Mouse (Mus musculus) CH12.LX (cell line): ENCODE data around the gene Exoc2. TPM values are rescaled to one million over a fixed set of nuclear protein-coding genes. Genes with fewer than 3 reads are reported as not detected.

Experiments
- DNase-seq: peaks from one replicate; pipeline ENCODE4 v3.0.0-alpha.2; 2013; ENCODE audit errors: extremely low read depth
- H3K27ac ChIP-seq: 2 replicates; pipeline ENCODE4 v1.5.1; 2012; ENCODE audit warnings: low read depth, mild to moderate bottlenecking, control low read depth, moderate library complexity; ENCODE audit not compliant: insufficient read depth
- H3K27me3 ChIP-seq: replicated peaks from 2 replicates; pipeline ENCODE3; 2012; ENCODE audit warnings: inconsistent platforms
- H3K36me3 ChIP-seq, 2 experiments: replicated peaks in 1 of 2; 2 replicates each; pipeline versions ENCODE3 to v1.6.1; 2012; ENCODE audit warnings: inconsistent platforms in 1 of 2, low read length in 1 of 2, mild to moderate bottlenecking in 1 of 2, mixed read lengths in 1 of 2, moderate library complexity in 1 of 2; ENCODE audit not compliant: control insufficient read depth in 1 of 2, insufficient read depth in 1 of 2
- H3K4me1 ChIP-seq, 2 experiments: 2 replicates each; pipeline ENCODE4 v1.6.1; 2012; ENCODE audit warnings: inconsistent platforms in 1 of 2, moderate library complexity in 1 of 2; ENCODE audit not compliant: insufficient read depth in 2 of 2, control insufficient read depth in 1 of 2
- H3K4me2 ChIP-seq: 2 replicates; pipeline ENCODE4 v1.6.1; 2012; ENCODE audit warnings: low read depth, mild to moderate bottlenecking, control low read depth; ENCODE audit not compliant: poor library complexity, insufficient read depth, severe bottlenecking
- H3K4me3 ChIP-seq, 3 experiments: fragments of 150-350 bp in 1 of 3; sonication (generic) in 1 of 3; replicated peaks in 1 of 3; 2 replicates each; pipeline versions ENCODE3 to v1.5.1; 2011 to 2012; ENCODE audit warnings: low read depth in 2 of 3, low read length in 2 of 3, mild to moderate bottlenecking in 2 of 3, moderate library complexity in 2 of 3, control low read depth in 1 of 3, improper control_type of control experiment in 1 of 3, inconsistent platforms in 1 of 3, mixed read lengths in 1 of 3; ENCODE audit not compliant: poor library complexity in 1 of 3
- H3K79me2 ChIP-seq: replicated peaks from 2 replicates; pipeline ENCODE4 v1.6.1; 2012; ENCODE audit warnings: mild to moderate bottlenecking, moderate library complexity; ENCODE audit not compliant: control insufficient read depth, poor library complexity, insufficient read depth, severe bottlenecking; ENCODE audit errors: extremely low read depth
- H3K9ac ChIP-seq: 2 replicates; pipeline ENCODE4 v1.6.1; 2012; ENCODE audit warnings: low read depth, mild to moderate bottlenecking, control low read depth, moderate library complexity; ENCODE audit not compliant: insufficient read depth
- H3K9me3 ChIP-seq: replicated peaks from 2 replicates; pipeline ENCODE3; 2012; ENCODE audit warnings: low read length, inconsistent platforms, mixed read lengths
- CHD1 ChIP-seq: IDR thresholded peaks from 2 replicates; pipeline ENCODE4 v1.6.1; 2012; ENCODE audit warnings: low read depth, low read length, improper control_type of control experiment, inconsistent platforms
- CTCF ChIP-seq, 2 experiments: IDR thresholded peaks in 1 of 2; conservative IDR thresholded peaks in 1 of 2; 2 replicates each; pipeline ENCODE4 v1.5.1; 2011 to 2012; ENCODE audit warnings: low read depth in 2 of 2, low read length in 2 of 2, improper control_type of control experiment in 1 of 2, inconsistent platforms in 1 of 2, mild to moderate bottlenecking in 1 of 2, moderate library complexity in 1 of 2
- E2F4 ChIP-seq: IDR thresholded peaks from 2 replicates; pipeline ENCODE4 v1.6.1; 2011; ENCODE audit warnings: low read depth, low read length, improper control_type of control experiment; ENCODE audit not compliant: insufficient replicate concordance
- ELF1 ChIP-seq: IDR thresholded peaks from 2 replicates; pipeline ENCODE4 v1.6.1; 2014; ENCODE audit warnings: low read depth, mild to moderate bottlenecking, inconsistent platforms, low read length, improper control_type of control experiment
- GABPA ChIP-seq: IDR thresholded peaks from 2 replicates; pipeline ENCODE4 v1.6.1; 2012; ENCODE audit warnings: low read depth, low read length, improper control_type of control experiment, inconsistent platforms; ENCODE audit not compliant: insufficient replicate concordance
- HCFC1 ChIP-seq: IDR thresholded peaks from 2 replicates; pipeline ENCODE4 v1.6.1; 2012; ENCODE audit warnings: low read depth, mild to moderate bottlenecking, inconsistent platforms, low read length, improper control_type of control experiment
- IRF4 ChIP-seq: IDR thresholded peaks from 2 replicates; pipeline ENCODE4 v1.6.1; 2014; ENCODE audit warnings: low read depth, mild to moderate bottlenecking, inconsistent platforms, low read length, improper control_type of control experiment
- JUN ChIP-seq: IDR thresholded peaks from 2 replicates; pipeline ENCODE4 v1.6.1; 2011; ENCODE audit warnings: low read depth, mild to moderate bottlenecking, low read length, improper control_type of control experiment, moderate library complexity; ENCODE audit not compliant: insufficient read depth
- JUND ChIP-seq: conservative IDR thresholded peaks from 2 replicates; pipeline ENCODE4 v1.6.1; 2011; ENCODE audit warnings: low read depth, low read length, improper control_type of control experiment
- MAZ ChIP-seq: IDR thresholded peaks from 2 replicates; pipeline ENCODE4 v1.6.1; 2012; ENCODE audit warnings: low read depth, mild to moderate bottlenecking, inconsistent platforms, low read length, improper control_type of control experiment, moderate library complexity
- MYC ChIP-seq: IDR thresholded peaks from 2 replicates; pipeline ENCODE4 v1.6.1; 2011; ENCODE audit warnings: low read depth, mild to moderate bottlenecking, improper control_type of control experiment, low read length
- NELFE ChIP-seq: IDR thresholded peaks from 2 replicates; pipeline ENCODE4 v1.6.1; 2011; ENCODE audit warnings: low read depth, low read length, improper control_type of control experiment
- NRF1 ChIP-seq: IDR thresholded peaks from 2 replicates; pipeline ENCODE4 v1.6.1; 2014; ENCODE audit warnings: low read depth, mild to moderate bottlenecking, inconsistent platforms, low read length, improper control_type of control experiment, moderate library complexity
- PAX5 ChIP-seq: IDR thresholded peaks from 2 replicates; pipeline ENCODE4 v1.6.1; 2012; ENCODE audit warnings: low read length, inconsistent platforms, mixed read lengths
- POLR2AphosphoS2 ChIP-seq: IDR thresholded peaks from 2 replicates; pipeline ENCODE4 v1.6.1; 2011; ENCODE audit warnings: low read depth, low read length, improper control_type of control experiment
- RAD21 ChIP-seq: IDR thresholded peaks from 2 replicates; pipeline ENCODE4 v1.6.1; 2011; ENCODE audit warnings: low read depth, mild to moderate bottlenecking, low read length, improper control_type of control experiment, moderate library complexity
- TBP ChIP-seq: conservative IDR thresholded peaks from 2 replicates; pipeline ENCODE4 v1.6.1; 2011; ENCODE audit warnings: low read depth, low read length, improper control_type of control experiment
- TCF12 ChIP-seq: IDR thresholded peaks from 2 replicates; pipeline ENCODE4 v1.6.1; 2014; ENCODE audit warnings: low read depth, mild to moderate bottlenecking, inconsistent platforms, low read length, improper control_type of control experiment
- UBTF ChIP-seq: IDR thresholded peaks from 2 replicates; pipeline ENCODE4 v1.6.1; 2012; ENCODE audit warnings: low read depth, mild to moderate bottlenecking, inconsistent platforms, low read length, improper control_type of control experiment, moderate library complexity
- USF2 ChIP-seq: conservative IDR thresholded peaks from 2 replicates; pipeline ENCODE4 v1.6.1; 2011; ENCODE audit warnings: low read depth, low read length, improper control_type of control experiment
- ZKSCAN1 ChIP-seq: IDR thresholded peaks from 2 replicates; pipeline ENCODE4 v1.6.1; 2012; ENCODE audit warnings: low read depth, inconsistent platforms, low read length, improper control_type of control experiment, borderline replicate concordance
- ZMIZ1 ChIP-seq: IDR thresholded peaks from 2 replicates; pipeline ENCODE4 v1.6.1; 2012; ENCODE audit warnings: low read depth, mild to moderate bottlenecking, inconsistent platforms, low read length, improper control_type of control experiment
- ZNF384 ChIP-seq: IDR thresholded peaks from 2 replicates; pipeline ENCODE4 v1.6.1; 2012; ENCODE audit warnings: low read depth, low read length, improper control_type of control experiment, inconsistent platforms
- dilution Hi-C: fragments of 300-500 bp; cut with MboI; formaldehyde crosslinking; loops from 2 replicates; pipeline ENCODE4 v1.14.3; 2020; ENCODE audit warnings: low sequenced_read_pairs; ENCODE audit not compliant: extremely low pct_unique_long_range_greater_than_20kb, extremely low pct_ligation_motif_present
- in situ Hi-C: fragments of 300-500 bp; cut with MboI; formaldehyde crosslinking; loops from 3 replicates; pipeline ENCODE4 v1.14.3; 2019; ENCODE audit warnings: low sequenced_read_pairs, low pct_ligation_motif_present, low pct_unique_long_range_greater_than_20kb, mixed read lengths
- polyA plus RNA-seq: library from polyadenylated mRNA; unstranded; fragments of >175 nt; gene quantifications from 2 replicates; pipeline ENCODE4 v1.2.1, GENCODE M21; 2012; ENCODE audit warnings: low read depth; ENCODE audit not compliant: insufficient read length
- total RNA-seq, 2 experiments: library from RNA; depleted of rRNA; stranded (reverse); fragments of 300-350 nt in 1 of 2; fragments of >200 nt in 1 of 2; gene quantifications; 2 replicates each; pipeline ENCODE4 v1.2.3; 2012 to 2014

The Exoc2 gene
- total and polyA plus RNA-seq, 3 experiments: 21.1 to 33.0 (median 29.7) TPM

DNA sequence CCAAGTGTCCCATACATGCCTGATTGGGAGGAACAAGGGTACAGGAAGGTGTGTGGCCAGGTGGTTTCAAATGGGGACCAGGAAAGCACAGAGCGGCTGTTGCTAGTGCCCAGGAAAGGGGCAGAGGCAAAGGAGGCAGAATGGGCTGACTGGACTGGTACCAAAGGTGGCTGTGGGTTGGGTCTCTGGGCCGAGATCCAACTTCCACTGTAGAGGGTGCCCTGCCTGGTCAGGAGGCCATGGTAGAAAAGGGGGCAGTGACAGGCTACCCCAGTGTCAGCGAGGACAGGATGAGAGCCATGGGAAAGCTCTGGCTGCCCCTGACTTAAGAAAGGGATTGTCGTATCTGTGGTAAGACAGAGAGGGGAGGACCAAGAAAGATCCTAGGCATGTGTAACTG is 180.7 kb downstream of the Exoc2 start:
- Histone ChIP-seq H3K4me1 (peaks cover 5 to 32% of the 10 kb centered on the region in 2 experiments; a peak in 2 of 4 replicates), H3K27me3 (no peaks in the 10 kb centered on the region), H3K79me2 (no peaks in the 10 kb centered on the region), H3K9me3 (no peaks in the 10 kb centered on the region), H3K4me2 (no peak overlapping the region), H3K27ac (no peak overlapping the region), H3K36me3 (no peaks in the 10 kb centered on the region), H3K9ac (no peak overlapping the region), H3K4me3 (no peak overlapping the region)
- DNase-seq: no peak
- dilution Hi-C loops: no loop called here
- in situ Hi-C loops: no loop called here
- TF ChIP-seq UBTF: no peak
- no peak for TF ChIP-seq HCFC1
- TF ChIP-seq ZNF384: no peak
- TF ChIP-seq JUN: no peak
- no peak for TF ChIP-seq ZKSCAN1
- TF ChIP-seq NRF1: no peak
- no peak for TF ChIP-seq ELF1

DNA sequence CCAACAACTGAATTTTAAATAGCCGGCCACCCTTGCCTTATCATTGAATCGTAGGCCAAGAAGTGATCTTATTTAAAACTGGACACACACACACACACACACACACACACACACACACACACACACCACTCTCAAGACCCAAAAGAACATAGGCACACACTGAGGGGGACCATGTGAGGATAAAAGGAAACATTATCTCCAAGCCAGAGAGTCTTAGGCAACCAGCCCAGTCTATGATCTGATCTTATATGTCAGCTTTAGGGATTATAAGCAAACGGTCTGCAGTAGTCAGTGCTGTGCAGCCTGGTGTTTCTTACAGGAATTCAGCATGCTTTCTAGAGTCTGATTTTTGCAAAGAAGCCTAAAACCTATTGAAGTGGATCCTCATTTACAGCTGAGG is 181.2 kb downstream of the Exoc2 start:
- Histone ChIP-seq H3K27me3 (no peaks in the 10 kb centered on the region), H3K4me1 (peaks cover 5 to 37% of the 10 kb centered on the region in 2 experiments; a peak in 2 of 4 replicates), H3K79me2 (no peaks in the 10 kb centered on the region), H3K4me2 (no peak overlapping the region), H3K9me3 (no peaks in the 10 kb centered on the region), H3K4me3 (no peak overlapping the region), H3K36me3 (no peaks in the 10 kb centered on the region), H3K27ac (no peak overlapping the region), H3K9ac (no peak overlapping the region; the same call in 1 of the 2 replicates)
- DNase-seq: no peak
- in situ Hi-C loops: no loop called here
- TF ChIP-seq IRF4: no peak
- TF ChIP-seq NELFE: no peak
- no peak for TF ChIP-seq TBP
- TF ChIP-seq JUND: no peak
- TF ChIP-seq CHD1: no peak
- TF ChIP-seq POLR2AphosphoS2: no peak
- TF ChIP-seq MYC: no peak
- no peak for TF ChIP-seq ZNF384
- TF ChIP-seq RAD21: no peak
- TF ChIP-seq HCFC1: no peak
- no peak for TF ChIP-seq ZMIZ1
- TF ChIP-seq CTCF (conservative IDR thresholded peaks at IDR 0.05 in 1 of 2, IDR thresholded peaks at IDR 0.05 in 1 of 2; ENCODE audit: low read depth in 2 of 2, low read length in 2 of 2): no peak
- no peak for TF ChIP-seq GABPA
- no peak for TF ChIP-seq USF2
- no peak for TF ChIP-seq JUN
- no peak for TF ChIP-seq ELF1
- TF ChIP-seq MAZ: no peak
- no peak for TF ChIP-seq TCF12
- TF ChIP-seq PAX5: no peak
- no peak for TF ChIP-seq E2F4
- TF ChIP-seq, all 38 proteins: peak for 0
- dilution Hi-C loops: no loop called here
